Mouse (Mus musculus): ENCODE measurements around the gene Cdc20b. TPM values are rescaled to one million over a fixed set of nuclear protein-coding genes. Genes with fewer than 3 reads are reported as not detected.

The Cdc20b gene
- polyA plus RNA-seq, 1 experiment: not detected

- H3ac ChIP-seq (ENCODE audit: control insufficient read depth, insufficient read length): peak overlapping the region; percentile 10
- no peaks in the 10 kb centered on the region for H3K79me2 ChIP-seq (ENCODE audit: control insufficient read depth, insufficient read depth)
- H3K4me2 ChIP-seq (ENCODE audit: low read depth): peak overlapping the region; percentile 90
- no peaks in the 10 kb centered on the region for H3K36me3 ChIP-seq (ENCODE audit: control insufficient read depth, insufficient read depth)
- H3K27me3 ChIP-seq (ENCODE audit: control insufficient read depth, insufficient read depth, insufficient read length): peaks cover 7% of the 10 kb centered on the region
- TF ChIP-seq POLR2A (IDR thresholded peaks at IDR 0.05; ENCODE audit: insufficient read length, low read depth): no peak
- TF ChIP-seq CEBPB (IDR thresholded peaks at IDR 0.05; ENCODE audit: insufficient read depth, poor library complexity, severe bottlenecking): no peak
- no peak for TF ChIP-seq MYOD1 (IDR thresholded peaks at IDR 0.05; ENCODE audit: control insufficient read depth in 1 of 3, insufficient read length in 2 of 3, low read depth in 2 of 3)
- TF ChIP-seq E2F4 (IDR thresholded peaks at IDR 0.05; ENCODE audit: insufficient read depth): no peak
- no peak for TF ChIP-seq TCF3 (IDR thresholded peaks at IDR 0.05; ENCODE audit: insufficient read length, low read depth)
- no peak for TF ChIP-seq SRF (IDR thresholded peaks at IDR 0.05; ENCODE audit: control insufficient read depth, insufficient read length, low read depth)
- TF ChIP-seq TCF12 (IDR thresholded peaks at IDR 0.05; ENCODE audit: insufficient read depth, poor library complexity, severe bottlenecking): no peak
- no peak for TF ChIP-seq REST (IDR thresholded peaks at IDR 0.05; ENCODE audit: insufficient read depth, insufficient read length)
- no peak for TF ChIP-seq MYOG (IDR thresholded peaks at IDR 0.05; ENCODE audit: control insufficient read depth in 1 of 3, insufficient read depth in 1 of 3, insufficient read length in 2 of 3, low read depth in 2 of 3)
- no peak for TF ChIP-seq MAX (IDR thresholded peaks at IDR 0.05; ENCODE audit: low read depth)
- TF ChIP-seq USF1 (IDR thresholded peaks at IDR 0.05; ENCODE audit: low read depth): no peak
- no peak for TF ChIP-seq POLR2AphosphoS2 (IDR thresholded peaks at IDR 0.05; ENCODE audit: insufficient read length, low read depth)
- peak overlapping the region; percentile 24 for H3K4me3 ChIP-seq
Observed at GRCm38 (mm10) chr13:112987991-112988390, 46.9 kb upstream of the Cdc20b start.

DNA sequence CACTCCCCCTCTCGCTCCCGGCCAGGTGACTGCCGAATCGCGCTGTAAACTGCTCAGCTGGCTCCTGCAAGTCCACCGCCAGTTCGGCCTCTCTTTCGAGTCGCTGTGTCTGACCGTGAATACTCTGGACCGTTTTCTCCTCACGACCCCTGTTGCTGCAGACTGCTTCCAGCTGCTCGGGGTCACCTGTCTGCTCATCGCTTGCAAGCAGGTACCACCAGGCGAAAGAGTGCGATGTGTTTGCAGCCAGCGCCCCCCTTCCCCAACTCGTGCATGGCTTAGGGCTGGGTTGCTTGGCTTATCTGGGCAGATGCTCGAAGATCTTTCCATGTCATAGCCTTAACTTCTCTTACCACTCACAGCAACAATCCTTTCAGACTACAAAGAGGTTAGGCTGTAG is 46.0 kb upstream of the Cdc20b start:
- no peak overlapping the region for H3ac ChIP-seq (ENCODE audit: control insufficient read depth, insufficient read length)
- no peaks in the 10 kb centered on the region for H3K36me3 ChIP-seq (ENCODE audit: control insufficient read depth, insufficient read depth)
- peak overlapping the region; percentile 24 for H3K4me3 ChIP-seq
- peaks cover 13% of the 10 kb centered on the region for H3K27me3 ChIP-seq (ENCODE audit: control insufficient read depth, insufficient read depth, insufficient read length)
- TF ChIP-seq MYOG (IDR thresholded peaks at IDR 0.05; ENCODE audit: control insufficient read depth in 1 of 3, insufficient read depth in 1 of 3, insufficient read length in 2 of 3, low read depth in 2 of 3) (no peak), SRF (IDR thresholded peaks at IDR 0.05; ENCODE audit: control insufficient read depth, insufficient read length, low read depth) (no peak), E2F4 (IDR thresholded peaks at IDR 0.05; ENCODE audit: insufficient read depth) (no peak), POLR2A (IDR thresholded peaks at IDR 0.05; ENCODE audit: insufficient read length, low read depth) (no peak), CEBPB (IDR thresholded peaks at IDR 0.05; ENCODE audit: insufficient read depth, poor library complexity, severe bottlenecking) (no peak), TCF3 (IDR thresholded peaks at IDR 0.05; ENCODE audit: insufficient read length, low read depth) (no peak), USF1 (IDR thresholded peaks at IDR 0.05; ENCODE audit: low read depth) (no peak), POLR2AphosphoS2 (IDR thresholded peaks at IDR 0.05; ENCODE audit: insufficient read length, low read depth) (no peak), REST (IDR thresholded peaks at IDR 0.05; ENCODE audit: insufficient read depth, insufficient read length) (no peak), MAX (IDR thresholded peaks at IDR 0.05; ENCODE audit: low read depth) (no peak), TCF12 (IDR thresholded peaks at IDR 0.05; ENCODE audit: insufficient read depth, poor library complexity, severe bottlenecking) (no peak), MYOD1 (IDR thresholded peaks at IDR 0.05; ENCODE audit: control insufficient read depth in 1 of 3, insufficient read length in 2 of 3, low read depth in 2 of 3) (no peak)
- peak overlapping the region; percentile 90 for H3K4me2 ChIP-seq (ENCODE audit: low read depth)
- H3K79me2 ChIP-seq (ENCODE audit: control insufficient read depth, insufficient read depth): no peaks in the 10 kb centered on the region

- no peak for TF ChIP-seq MAX (IDR thresholded peaks at IDR 0.05; ENCODE audit: low read depth)
- H3K4me3 ChIP-seq: no peak overlapping the region
- H3K27me3 ChIP-seq (ENCODE audit: control insufficient read depth, insufficient read depth, insufficient read length): peaks cover 20% of the 10 kb centered on the region
- no peak overlapping the region for H3K4me2 ChIP-seq (ENCODE audit: low read depth)
- H3ac ChIP-seq (ENCODE audit: control insufficient read depth, insufficient read length): no peak overlapping the region
- H3K79me2 ChIP-seq (ENCODE audit: control insufficient read depth, insufficient read depth): no peaks in the 10 kb centered on the region
- H3K36me3 ChIP-seq (ENCODE audit: control insufficient read depth, insufficient read depth): no peaks in the 10 kb centered on the region
Observed at GRCm38 (mm10) chr13:112989541-112989940, 45.4 kb upstream of the Cdc20b start.

DNA sequence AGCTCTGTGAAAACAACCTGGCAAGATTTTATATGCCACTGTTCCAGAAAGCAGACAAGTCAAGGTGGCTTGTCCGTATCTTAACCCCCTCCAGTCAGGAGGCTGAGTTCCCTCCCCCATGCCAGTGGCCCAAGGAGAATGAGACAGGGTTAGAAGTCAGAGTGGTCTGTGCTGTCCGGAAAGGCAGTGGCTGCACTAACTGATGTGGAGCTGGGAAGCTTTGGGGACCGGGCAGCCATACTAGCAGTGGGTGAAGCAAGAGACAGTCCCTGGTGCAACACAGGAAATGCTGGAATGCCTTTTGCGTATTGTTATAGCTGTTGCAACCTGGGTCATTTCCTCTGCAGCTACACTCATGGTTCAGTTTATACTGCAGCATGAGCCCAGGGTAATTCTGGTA is 44.6 kb upstream of the Cdc20b start:
- peaks cover 26% of the 10 kb centered on the region for H3K27me3 ChIP-seq (ENCODE audit: control insufficient read depth, insufficient read depth, insufficient read length)
- no peak overlapping the region for H3K4me3 ChIP-seq

DNA sequence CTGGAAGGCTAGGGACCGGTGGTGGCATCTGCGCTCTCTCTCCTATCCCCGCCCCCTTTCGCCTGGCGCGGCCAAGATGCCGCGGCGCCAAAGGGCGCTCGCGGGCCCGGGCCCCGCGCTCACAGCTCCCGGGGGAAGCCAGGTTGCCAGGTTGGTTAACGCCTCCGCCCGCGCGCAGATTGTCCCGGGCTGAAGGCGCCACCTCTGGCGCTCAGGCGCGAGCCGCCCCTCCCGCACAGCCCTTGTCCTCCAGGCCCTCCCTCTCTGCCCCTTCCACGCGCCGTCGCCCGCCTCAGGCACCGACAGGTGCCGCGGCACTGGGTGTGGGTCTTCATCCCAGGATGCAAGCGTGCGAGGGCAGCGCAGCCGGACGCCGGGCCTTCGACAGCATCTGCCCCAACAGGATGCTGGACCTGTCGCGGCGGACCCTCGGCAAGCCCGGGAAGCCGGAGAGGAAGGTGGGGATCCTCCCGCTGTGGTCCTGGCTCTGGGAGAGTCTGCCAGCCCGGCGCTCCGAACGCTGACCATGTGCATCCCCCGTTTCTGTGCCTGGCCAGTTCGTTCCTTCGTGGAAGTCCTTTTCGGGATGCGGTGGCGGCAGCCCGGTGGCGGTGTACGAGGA is 41.3 kb upstream of the Cdc20b start, which contains the start of gene Mcidas:
Gene Mcidas (plus strand): TSS at position 315 of the 622 bp plus-strand sequence.
- Histone ChIP-seq H3K79me2 (ENCODE audit: control insufficient read depth, insufficient read depth) (no peaks in the 10 kb centered on the region), H3K4me3 (no peak within 1 kb of the TSS), H3K27me3 (ENCODE audit: control insufficient read depth, insufficient read depth, insufficient read length) (peaks cover 26% of the 10 kb centered on the region), H3K4me2 (ENCODE audit: low read depth) (peak within 1 kb of the TSS; percentile 48), H3ac (ENCODE audit: control insufficient read depth, insufficient read length) (no peak within 1 kb of the TSS), H3K36me3 (ENCODE audit: control insufficient read depth, insufficient read depth) (no peaks in the 10 kb centered on the region)
- TF ChIP-seq SRF (IDR thresholded peaks at IDR 0.05; ENCODE audit: control insufficient read depth, insufficient read length, low read depth): no peak
- no peak for TF ChIP-seq TCF3 (IDR thresholded peaks at IDR 0.05; ENCODE audit: insufficient read length, low read depth)
- TF ChIP-seq MYOG (IDR thresholded peaks at IDR 0.05; ENCODE audit: control insufficient read depth in 1 of 3, insufficient read depth in 1 of 3, insufficient read length in 2 of 3, low read depth in 2 of 3): no peak
- no peak for TF ChIP-seq USF1 (IDR thresholded peaks at IDR 0.05; ENCODE audit: low read depth)
- no peak for TF ChIP-seq POLR2AphosphoS2 (IDR thresholded peaks at IDR 0.05; ENCODE audit: insufficient read length, low read depth)
- TF ChIP-seq TCF12 (IDR thresholded peaks at IDR 0.05; ENCODE audit: insufficient read depth, poor library complexity, severe bottlenecking): no peak
- TF ChIP-seq REST (IDR thresholded peaks at IDR 0.05; ENCODE audit: insufficient read depth, insufficient read length): no peak
- TF ChIP-seq CEBPB (IDR thresholded peaks at IDR 0.05; ENCODE audit: insufficient read depth, poor library complexity, severe bottlenecking): no peak
- no peak for TF ChIP-seq MAX (IDR thresholded peaks at IDR 0.05; ENCODE audit: low read depth)
- TF ChIP-seq E2F4 (IDR thresholded peaks at IDR 0.05; ENCODE audit: insufficient read depth): no peak

More for the DNA sequence above, 44.6 kb upstream of the Cdc20b start:
- Histone ChIP-seq H3K36me3 (ENCODE audit: control insufficient read depth, insufficient read depth) (no peaks in the 10 kb centered on the region), H3ac (ENCODE audit: control insufficient read depth, insufficient read length) (no peak overlapping the region), H3K4me2 (ENCODE audit: low read depth) (no peak overlapping the region), H3K79me2 (ENCODE audit: control insufficient read depth, insufficient read depth) (no peaks in the 10 kb centered on the region)
- TF ChIP-seq MAX (IDR thresholded peaks at IDR 0.05; ENCODE audit: low read depth) (no peak), SRF (IDR thresholded peaks at IDR 0.05; ENCODE audit: control insufficient read depth, insufficient read length, low read depth) (no peak), POLR2AphosphoS2 (IDR thresholded peaks at IDR 0.05; ENCODE audit: insufficient read length, low read depth) (no peak)

All from myocyte (in vitro differentiated cells).